Mouse (Mus musculus): ENCODE data around the gene Mcf2l. TPM values are rescaled to one million over a fixed set of nuclear protein-coding genes. Genes with fewer than 3 reads are reported as not detected.

The Mcf2l gene
- total and polyA plus RNA-seq, 2 experiments from 2014 or later = 94.1 to 298 TPM

GRCm38 (mm10) chr8:12994468-12994867 is 120.9 kb downstream of the Mcf2l start:
- no peaks in the 10 kb centered on the region for H3K4me1 ChIP-seq (ENCODE audit: insufficient read depth, low read length)
- no peak overlapping the region for H3K27ac ChIP-seq
- WGBS = 91% methylated on average over 5 of the region's 5 CpGs
- no peaks in the 10 kb centered on the region for H3K27me3 ChIP-seq (ENCODE audit: insufficient read depth, low read length)
- DNase-seq (ENCODE audit: low spot score) = no peak
- H3K9me3 ChIP-seq (ENCODE audit: low read length) = no peaks in the 10 kb centered on the region
- no peak overlapping the region for H3K4me2 ChIP-seq (ENCODE audit: low read depth, low read length)
- H3K36me3 ChIP-seq (ENCODE audit: insufficient read depth, low read length) = peaks cover 50% of the 10 kb centered on the region
- H3K4me3 ChIP-seq (ENCODE audit: low read length) = no peak overlapping the region
- H3K9ac ChIP-seq (replicated peaks; ENCODE audit: low read length) = no peak overlapping the region
- ATAC-seq = no peak
- TF ChIP-seq CTCF (IDR thresholded peaks at IDR 0.05; ENCODE audit: low read depth) = no peak

- Histone ChIP-seq H3K4me1 (ENCODE audit: insufficient read depth, low read length) (no peaks in the 10 kb centered on the region), H3K36me3 (ENCODE audit: insufficient read depth, low read length) (peaks cover 60% of the 10 kb centered on the region), H3K9me3 (ENCODE audit: low read length) (no peaks in the 10 kb centered on the region), H3K27ac (no peak overlapping the region), H3K27me3 (ENCODE audit: insufficient read depth, low read length) (no peaks in the 10 kb centered on the region), H3K4me3 (ENCODE audit: low read length) (no peak overlapping the region), H3K4me2 (ENCODE audit: low read depth, low read length) (no peak overlapping the region), H3K9ac (replicated peaks; ENCODE audit: low read length) (no peak overlapping the region)
- TF ChIP-seq CTCF (IDR thresholded peaks at IDR 0.05; ENCODE audit: low read depth) = no peak
- no peak for ATAC-seq
- 25% methylated on average over 5 of the region's 5 CpGs for WGBS
- DNase-seq (ENCODE audit: low spot score) = peak; percentile 48
Observed at GRCm38 (mm10) chr8:12995481-12995880, 121.9 kb downstream of the Mcf2l start.

GRCm38 (mm10) chr8:12996831-12997275 is 123.2 kb downstream of the Mcf2l start:
- Histone ChIP-seq H3K9ac (replicated peaks; ENCODE audit: low read length) (no peak overlapping the region), H3K9me3 (ENCODE audit: low read length) (no peaks in the 10 kb centered on the region), H3K4me1 (ENCODE audit: insufficient read depth, low read length) (no peaks in the 10 kb centered on the region), H3K4me2 (ENCODE audit: low read depth, low read length) (no peak overlapping the region), H3K4me3 (ENCODE audit: low read length) (no peak overlapping the region), H3K36me3 (ENCODE audit: insufficient read depth, low read length) (peaks cover 67% of the 10 kb centered on the region), H3K27me3 (ENCODE audit: insufficient read depth, low read length) (no peaks in the 10 kb centered on the region), H3K27ac (no peak overlapping the region)
- DNase-seq (ENCODE audit: low spot score) (no peak), ATAC-seq (no peak)
- no peak for TF ChIP-seq CTCF (IDR thresholded peaks at IDR 0.05; ENCODE audit: low read depth)
- 74% methylated on average over 8 of the region's 8 CpGs for WGBS

- Histone ChIP-seq H3K36me3 (ENCODE audit: insufficient read depth, low read length) (peaks cover 79% of the 10 kb centered on the region), H3K9ac (replicated peaks; ENCODE audit: low read length) (no peak overlapping the region), H3K27ac (no peak overlapping the region), H3K4me2 (ENCODE audit: low read depth, low read length) (no peak overlapping the region), H3K4me1 (ENCODE audit: insufficient read depth, low read length) (no peaks in the 10 kb centered on the region), H3K27me3 (ENCODE audit: insufficient read depth, low read length) (no peaks in the 10 kb centered on the region), H3K9me3 (ENCODE audit: low read length) (no peaks in the 10 kb centered on the region), H3K4me3 (ENCODE audit: low read length) (no peak overlapping the region)
- DNase-seq (ENCODE audit: low spot score) (no peak), ATAC-seq (no peak)
- 89% methylated on average over 7 of the region's 8 CpGs for WGBS
- TF ChIP-seq CTCF (IDR thresholded peaks at IDR 0.05; ENCODE audit: low read depth) = no peak
Observed at GRCm38 (mm10) chr8:12998331-12998730, 124.7 kb downstream of the Mcf2l start.

GRCm38 (mm10) chr8:12999793-13000192 is 126.2 kb downstream of the Mcf2l start:
- H3K9ac ChIP-seq (replicated peaks; ENCODE audit: low read length) = no peak overlapping the region
- 67% methylated on average over 9 of the region's 9 CpGs for WGBS
- H3K4me1 ChIP-seq (ENCODE audit: insufficient read depth, low read length) = no peaks in the 10 kb centered on the region
- H3K4me3 ChIP-seq (ENCODE audit: low read length) = no peak overlapping the region
- H3K36me3 ChIP-seq (ENCODE audit: insufficient read depth, low read length) = peaks cover 83% of the 10 kb centered on the region
- H3K4me2 ChIP-seq (ENCODE audit: low read depth, low read length) = no peak overlapping the region
- no peak for TF ChIP-seq CTCF (IDR thresholded peaks at IDR 0.05; ENCODE audit: low read depth)
- DNase-seq (ENCODE audit: low spot score) = peak; percentile 16
- no peaks in the 10 kb centered on the region for H3K27me3 ChIP-seq (ENCODE audit: insufficient read depth, low read length)
- H3K27ac ChIP-seq = no peak overlapping the region
- no peaks in the 10 kb centered on the region for H3K9me3 ChIP-seq (ENCODE audit: low read length)
- no peak for ATAC-seq

GRCm38 (mm10) chr8:13007458-13007857 is 133.9 kb downstream of the Mcf2l start:
- peaks cover 97% of the 10 kb centered on the region for H3K36me3 ChIP-seq (ENCODE audit: insufficient read depth, low read length)
- no peak for ATAC-seq
- H3K4me1 ChIP-seq (ENCODE audit: insufficient read depth, low read length) = no peaks in the 10 kb centered on the region
- no peak for TF ChIP-seq CTCF (IDR thresholded peaks at IDR 0.05; ENCODE audit: low read depth)
- no peak for DNase-seq (ENCODE audit: low spot score)
- no peaks in the 10 kb centered on the region for H3K27me3 ChIP-seq (ENCODE audit: insufficient read depth, low read length)
- H3K9me3 ChIP-seq (ENCODE audit: low read length) = no peaks in the 10 kb centered on the region
- H3K27ac ChIP-seq = no peak overlapping the region
- H3K4me3 ChIP-seq (ENCODE audit: low read length) = no peak overlapping the region
- no peak overlapping the region for H3K4me2 ChIP-seq (ENCODE audit: low read depth, low read length)
- no peak overlapping the region for H3K9ac ChIP-seq (replicated peaks; ENCODE audit: low read length)
- 85% methylated on average over 4 of the region's 4 CpGs for WGBS

GRCm38 (mm10) chr8:13010313-13010712 is 136.7 kb downstream of the Mcf2l start:
- DNase-seq (ENCODE audit: low spot score) = peak; percentile 13
- 73% methylated on average over 4 of the region's 4 CpGs for WGBS
- no peak overlapping the region for H3K27ac ChIP-seq

More at GRCm38 (mm10) chr8:13010313-13010712, 136.7 kb downstream of the Mcf2l start:
- Histone ChIP-seq H3K4me2 (ENCODE audit: low read depth, low read length) (no peak overlapping the region), H3K27me3 (ENCODE audit: insufficient read depth, low read length) (no peaks in the 10 kb centered on the region), H3K4me3 (ENCODE audit: low read length) (no peak overlapping the region), H3K36me3 (ENCODE audit: insufficient read depth, low read length) (peaks cover 96% of the 10 kb centered on the region), H3K4me1 (ENCODE audit: insufficient read depth, low read length) (no peaks in the 10 kb centered on the region), H3K9ac (replicated peaks; ENCODE audit: low read length) (no peak overlapping the region), H3K9me3 (ENCODE audit: low read length) (no peaks in the 10 kb centered on the region)
- no peak for ATAC-seq
- TF ChIP-seq CTCF (IDR thresholded peaks at IDR 0.05; ENCODE audit: low read depth) = peak; percentile 32

Data from hindbrain, postnatal 0 days (tissue).